Mouse (Mus musculus) heart, adult 2 months (tissue): ENCODE results near the gene Pdzd2. TPM values are rescaled to one million over a fixed set of nuclear protein-coding genes. Genes with fewer than 3 reads are reported as not detected.

ENCODE experiments used
- DNase-seq, 2 experiments: peaks; one replicate each; pipeline ENCODE4 v3.0.0; 2021
- H3K27ac ChIP-seq: fragments of 200-600 bp; 2 replicates; pipeline ENCODE4 v1.8.1; 2022
- H3K27me3 ChIP-seq: fragments of 200-500 bp; 2 replicates; pipeline ENCODE4 v1.6.1; 2012; ENCODE audit warnings: mild to moderate bottlenecking, low read length, inconsistent platforms, mixed read lengths; ENCODE audit not compliant: control insufficient read depth, insufficient read depth
- H3K36me3 ChIP-seq: fragments of 200-500 bp; 2 replicates; pipeline ENCODE4 v1.6.1; 2012; ENCODE audit warnings: low read length, inconsistent platforms; ENCODE audit not compliant: control insufficient read depth, insufficient read depth
- H3K4me1 ChIP-seq: fragments of 200-500 bp; 2 replicates; pipeline ENCODE4 v1.6.1; 2011; ENCODE audit warnings: low read length; ENCODE audit not compliant: control insufficient read depth, insufficient read depth
- H3K4me3 ChIP-seq: fragments of 200-600 bp; 2 replicates; pipeline ENCODE4 v1.8.1; 2022
- H3K79me2 ChIP-seq: fragments of 200-500 bp; replicated peaks from 2 replicates; pipeline ENCODE4 v1.6.1; 2012; ENCODE audit warnings: mild to moderate bottlenecking, inconsistent platforms, low read length, moderate library complexity, mixed read lengths; ENCODE audit not compliant: control insufficient read depth, insufficient read depth
- H3K9ac ChIP-seq: fragments of 200-500 bp; 2 replicates; pipeline ENCODE4 v1.6.1; 2012; ENCODE audit warnings: low read depth, mild to moderate bottlenecking, control low read depth, inconsistent platforms, low read length, mixed read lengths
- CTCF ChIP-seq: fragments of 200-600 bp; IDR thresholded peaks from 2 replicates; pipeline ENCODE4 v1.8.1; 2022; ENCODE audit warnings: antibody characterized with exemption, mild to moderate bottlenecking, moderate library complexity
- EP300 ChIP-seq: fragments of 200-500 bp; IDR thresholded peaks from 2 replicates; pipeline ENCODE4 v1.6.1; 2011; ENCODE audit warnings: low read depth, low read length, control low read depth; ENCODE audit not compliant: insufficient read depth
- POLR2A ChIP-seq: fragments of 200-500 bp; IDR thresholded peaks from 2 replicates; pipeline ENCODE4 v1.6.1; 2011; ENCODE audit warnings: mild to moderate bottlenecking, low read depth, low read length, control low read depth; ENCODE audit not compliant: insufficient read depth
- WGBS: fragments of 180-500 bp; shearing (Covaris S2); methylation state at CpG from one replicate; pipeline ENCODE4 v1.1.7; 2018; 5-methylcytosine and 5-hydroxymethylcytosine counted together
- intact Hi-C: fragments of 180-260 bp; cut with DNase I; formaldehyde crosslinking; loops from one replicate; pipeline ENCODE4 v1.15.1; 2025
- polyA plus RNA-seq: library from polyadenylated mRNA; depleted of rRNA; stranded (reverse); fragments of >200 nt; gene quantifications from 2 replicates; pipeline ENCODE4 v1.2.3, GENCODE M21; 2012
- total RNA-seq, 2 experiments: library from RNA; stranded (reverse); gene quantifications; 2 replicates each; pipeline ENCODE4 v1.2.3; 2021

Pdzd2 gene
- total and polyA plus RNA-seq, 3 experiments, result 15.0 to 83.9 (median 78.9) TPM

DNA sequence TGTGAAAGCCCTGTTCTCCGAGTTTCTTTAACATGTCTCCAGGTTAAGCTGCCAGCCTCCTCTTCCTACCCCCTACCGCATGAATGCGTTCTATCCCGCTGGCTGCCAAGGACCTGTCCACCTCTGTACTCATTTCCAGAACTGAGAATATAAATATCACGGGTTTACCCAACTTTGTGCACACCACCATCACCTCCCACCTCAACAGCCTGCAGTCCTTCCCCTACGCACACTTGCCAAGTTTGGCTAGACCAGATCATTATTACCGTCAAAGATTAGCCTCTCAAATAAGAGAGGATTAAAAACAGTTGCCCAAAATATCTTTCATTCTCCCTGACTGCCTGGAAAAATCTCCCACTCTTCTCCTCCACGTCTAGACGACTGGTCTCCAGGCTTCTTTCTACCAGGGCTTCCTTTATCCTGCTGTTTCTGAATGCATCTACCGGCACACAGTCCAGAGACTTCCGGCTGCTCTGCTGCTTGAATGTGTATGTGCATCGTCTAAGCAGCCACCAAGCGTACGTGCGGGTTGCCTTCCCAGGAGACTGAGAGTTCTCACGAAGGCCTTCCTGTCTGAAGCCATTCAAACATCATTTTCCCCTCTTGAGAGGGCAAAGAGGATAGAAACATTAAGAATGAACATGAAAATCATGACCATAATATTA lies 324.1 kb downstream of the Pdzd2 start:
- H3K79me2 ChIP-seq, result no peaks in the 10 kb centered on the region
- TF ChIP-seq CTCF, result no peak
- H3K36me3 ChIP-seq, result peaks cover 8% of the 10 kb centered on the region
- no peak overlapping the region for H3K9ac ChIP-seq
- peaks cover 13% of the 10 kb centered on the region for H3K4me1 ChIP-seq
- H3K27ac ChIP-seq, result peak overlapping the region; percentile 59
- DNase-seq, result peak; percentile 45 to 50
- 44% methylated on average over 16 of the region's 16 CpGs for WGBS
- H3K27me3 ChIP-seq, result no peaks in the 10 kb centered on the region
- intact Hi-C loops, result loop anchor here (5.0 kb wide), 1 partner anchor 57 kb away; no protein-coding TSS in a partner anchor
- no peak overlapping the region for H3K4me3 ChIP-seq

DNA sequence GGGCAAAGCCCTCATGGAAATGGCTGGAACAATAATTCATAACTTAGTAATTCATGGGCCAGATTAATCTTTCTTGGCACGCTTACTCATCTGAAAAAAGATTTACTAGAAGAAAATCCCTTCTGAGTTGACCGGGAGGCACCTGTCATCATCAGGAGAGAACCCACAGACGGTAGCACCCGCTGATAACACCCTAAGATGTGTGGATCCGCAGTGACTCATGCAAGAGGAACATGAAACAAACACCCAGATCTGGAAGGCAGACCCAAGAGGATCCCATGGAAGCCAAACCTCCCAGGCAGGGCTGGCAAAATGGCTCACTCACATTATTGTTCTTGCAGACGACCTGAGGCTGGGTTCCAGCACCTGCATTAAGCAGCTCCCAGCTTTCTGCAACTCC lies 325.0 kb downstream of the Pdzd2 start:
- Histone ChIP-seq H3K4me1 (peaks cover 13% of the 10 kb centered on the region), H3K4me3 (no peak overlapping the region), H3K27me3 (no peaks in the 10 kb centered on the region), H3K27ac (no peak overlapping the region; the same call in 1 of the 2 replicates), H3K79me2 (no peaks in the 10 kb centered on the region), H3K9ac (no peak overlapping the region), H3K36me3 (peaks cover 8% of the 10 kb centered on the region)
- DNase-seq, result peak in 1 of 2 experiments; percentile 40
- intact Hi-C loops, result loop anchor here (5.0 kb wide), 1 partner anchor 58 kb away; no protein-coding TSS in a partner anchor
- WGBS, result 63% methylated on average over 6 of the region's 6 CpGs
- TF ChIP-seq EP300, result no peak
- TF ChIP-seq POLR2A, result no peak
- no peak for TF ChIP-seq CTCF

DNA sequence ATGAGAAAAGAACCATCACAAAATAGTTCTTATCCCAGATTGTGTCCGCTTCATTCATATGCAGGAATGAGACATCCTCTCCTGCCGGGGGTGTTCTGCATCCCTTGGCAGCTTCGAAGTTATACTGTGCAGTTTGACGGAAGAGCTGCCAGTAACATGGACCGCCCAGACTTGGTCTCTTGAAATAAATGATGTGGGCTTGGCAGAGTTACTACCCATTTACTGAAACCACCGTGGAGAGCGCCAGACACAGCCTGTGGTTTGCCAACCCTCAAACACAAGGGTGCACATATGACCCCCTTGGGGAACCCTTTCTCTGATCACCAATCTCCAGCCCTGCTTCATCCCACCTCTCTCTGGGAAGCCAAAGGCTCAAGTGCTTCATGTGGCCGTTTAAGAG lies 331.5 kb downstream of the Pdzd2 start:
- H3K4me3 ChIP-seq, result no peak overlapping the region
- intact Hi-C loops, result no loop called here
- H3K79me2 ChIP-seq, result no peaks in the 10 kb centered on the region
- no peaks in the 10 kb centered on the region for H3K4me1 ChIP-seq
- H3K9ac ChIP-seq, result no peak overlapping the region
- no peaks in the 10 kb centered on the region for H3K27me3 ChIP-seq
- TF ChIP-seq EP300, result no peak
- H3K27ac ChIP-seq, result no peak overlapping the region
- no peaks in the 10 kb centered on the region for H3K36me3 ChIP-seq
- 75% methylated on average over 8 of the region's 8 CpGs for WGBS
- DNase-seq, result no peak

DNA sequence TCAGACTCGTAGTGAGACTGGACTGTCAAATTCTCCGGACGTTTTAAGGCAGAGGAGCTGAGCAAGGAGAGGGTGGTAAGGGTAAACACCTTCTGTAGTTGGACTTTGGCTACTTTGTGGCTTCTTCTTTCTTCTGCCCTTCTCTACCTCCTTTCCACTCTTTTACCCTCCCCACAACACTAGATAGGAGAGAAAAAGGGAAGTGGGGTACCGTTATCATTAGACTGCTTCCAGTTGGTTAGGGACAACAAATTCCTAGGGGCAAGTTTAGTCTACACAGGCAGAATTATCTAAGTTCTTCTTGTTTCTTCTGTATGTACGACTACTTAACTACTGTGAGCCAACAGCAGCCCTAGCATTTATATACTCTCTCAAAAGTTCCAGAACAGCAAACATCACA lies 334.1 kb downstream of the Pdzd2 start:
- no peak overlapping the region for H3K4me3 ChIP-seq
- no peaks in the 10 kb centered on the region for H3K79me2 ChIP-seq
- no peak overlapping the region for H3K9ac ChIP-seq
- intact Hi-C loops, result no loop called here
- TF ChIP-seq POLR2A (no peak), EP300 (no peak), CTCF (no peak)
- 87% methylated on average over 5 of the region's 5 CpGs for WGBS
- H3K27me3 ChIP-seq, result no peaks in the 10 kb centered on the region
- no peak for DNase-seq
- H3K4me1 ChIP-seq, result no peaks in the 10 kb centered on the region
- H3K27ac ChIP-seq, result no peak overlapping the region
- H3K36me3 ChIP-seq, result no peaks in the 10 kb centered on the region; the same call in 1 of the 2 replicates

DNA sequence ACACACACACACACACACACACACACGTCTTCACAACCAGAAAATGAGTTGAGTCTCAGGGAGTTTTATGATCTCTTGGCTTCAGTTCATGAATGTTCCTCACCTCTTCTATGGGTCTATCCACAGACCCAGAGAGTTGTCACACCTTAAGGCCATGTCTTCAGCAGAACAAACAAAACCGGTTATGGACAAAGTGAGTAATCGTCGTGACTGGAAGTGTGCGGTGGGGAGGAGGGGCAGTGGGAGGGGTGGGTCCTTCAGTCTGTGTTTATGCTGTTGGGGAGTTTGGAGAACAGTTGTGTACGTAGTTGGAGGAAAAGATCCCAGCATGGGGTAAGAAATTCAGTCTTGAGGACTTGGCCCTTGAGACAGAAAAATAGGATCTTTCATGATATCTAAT lies 342.7 kb downstream of the Pdzd2 start:
- no peak for DNase-seq
- no peaks in the 10 kb centered on the region for H3K4me1 ChIP-seq
- no peaks in the 10 kb centered on the region for H3K27me3 ChIP-seq
- 75% methylated on average over 6 of the region's 6 CpGs for WGBS
- H3K9ac ChIP-seq, result no peak overlapping the region
- H3K27ac ChIP-seq, result no peak overlapping the region
- H3K36me3 ChIP-seq, result no peaks in the 10 kb centered on the region; the same call in 1 of the 2 replicates
- no peak for TF ChIP-seq EP300
- no peak for TF ChIP-seq POLR2A
- no peak for TF ChIP-seq CTCF
- no peaks in the 10 kb centered on the region for H3K79me2 ChIP-seq
- no peak overlapping the region for H3K4me3 ChIP-seq
- intact Hi-C loops, result no loop called here

DNA sequence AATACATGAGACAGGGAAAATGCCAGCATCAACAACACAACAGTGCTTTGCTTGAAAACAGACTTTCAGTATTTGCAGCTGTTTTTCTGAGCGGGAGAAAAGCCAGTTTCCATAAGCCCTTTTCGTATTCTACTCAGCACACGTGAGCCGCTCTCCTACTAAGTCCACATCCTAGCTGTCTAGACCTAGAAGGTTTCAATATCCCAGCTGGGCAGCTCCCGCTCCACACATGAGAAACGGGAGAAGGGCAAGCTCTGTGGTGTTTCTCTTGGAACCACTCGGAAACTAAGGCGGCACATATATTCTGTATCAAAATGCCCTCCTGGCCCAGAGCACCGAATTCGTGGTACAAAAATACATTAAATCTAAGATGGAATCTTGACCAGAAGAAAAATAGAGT lies 345.0 kb downstream of the Pdzd2 start:
- Histone ChIP-seq H3K4me1 (no peaks in the 10 kb centered on the region), H3K4me3 (no peak overlapping the region), H3K27me3 (no peaks in the 10 kb centered on the region), H3K36me3 (no peaks in the 10 kb centered on the region), H3K9ac (no peak overlapping the region), H3K79me2 (no peaks in the 10 kb centered on the region), H3K27ac (no peak overlapping the region)
- TF ChIP-seq CTCF (no peak), EP300 (no peak), POLR2A (no peak)
- 91% methylated on average over 10 of the region's 10 CpGs for WGBS
- DNase-seq, result no peak
- intact Hi-C loops, result no loop called here
